Mouse (Mus musculus) CH12.LX (cell line): Measurements from ENCODE around the gene Fggy.

ENCODE experiments used
- BHLHE40 ChIP-seq: IDR thresholded peaks from 2 replicates; pipeline ENCODE4 v1.6.1; 2011; ENCODE audit warnings: mild to moderate bottlenecking, low read depth, low read length, improper control_type of control experiment
- CTCF ChIP-seq, 2 experiments: IDR thresholded peaks in 1 of 2; conservative IDR thresholded peaks in 1 of 2; 2 replicates each; pipeline ENCODE4 v1.5.1; 2011 to 2012; ENCODE audit warnings: low read depth in 2 of 2, low read length in 2 of 2, improper control_type of control experiment in 1 of 2, inconsistent platforms in 1 of 2, mild to moderate bottlenecking in 1 of 2, moderate library complexity in 1 of 2
- ELF1 ChIP-seq: IDR thresholded peaks from 2 replicates; pipeline ENCODE4 v1.6.1; 2014; ENCODE audit warnings: low read depth, mild to moderate bottlenecking, inconsistent platforms, low read length, improper control_type of control experiment
- EP300 ChIP-seq: IDR thresholded peaks from 2 replicates; pipeline ENCODE4 v1.6.1; 2011; ENCODE audit warnings: low read length, improper control_type of control experiment
- NRF1 ChIP-seq: IDR thresholded peaks from 2 replicates; pipeline ENCODE4 v1.6.1; 2014; ENCODE audit warnings: low read depth, mild to moderate bottlenecking, inconsistent platforms, low read length, improper control_type of control experiment, moderate library complexity
- RCOR1 ChIP-seq: conservative IDR thresholded peaks from 2 replicates; pipeline ENCODE4 v1.6.1; 2012; ENCODE audit warnings: low read depth, mild to moderate bottlenecking, inconsistent platforms, low read length, improper control_type of control experiment
- ZMIZ1 ChIP-seq: IDR thresholded peaks from 2 replicates; pipeline ENCODE4 v1.6.1; 2012; ENCODE audit warnings: low read depth, mild to moderate bottlenecking, inconsistent platforms, low read length, improper control_type of control experiment

DNA sequence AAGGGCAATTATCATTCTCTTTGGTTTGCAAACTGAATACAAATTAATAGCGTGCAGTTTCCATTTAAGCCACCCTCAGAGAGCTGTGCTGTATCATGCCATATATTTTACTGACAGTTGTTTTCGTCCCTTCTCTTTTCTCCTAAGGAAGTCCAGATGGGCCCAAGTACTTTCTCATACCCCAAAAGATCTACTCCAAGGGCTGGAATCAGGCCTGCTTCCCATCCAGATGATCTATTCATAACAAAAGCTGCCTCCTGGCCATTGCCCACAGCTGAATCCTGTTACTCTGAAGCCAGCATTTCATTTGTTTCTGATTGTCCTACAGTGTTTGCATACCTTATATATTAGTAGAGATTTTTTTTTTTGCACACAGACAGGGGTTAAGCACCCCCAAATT, 231.6 kb downstream of the Fggy start:
- TF ChIP-seq NRF1 (no peak), ELF1 (no peak), BHLHE40 (no peak), RCOR1 (no peak), CTCF (conservative IDR thresholded peaks at IDR 0.05 in 1 of 2, IDR thresholded peaks at IDR 0.05 in 1 of 2; ENCODE audit: low read depth in 2 of 2, low read length in 2 of 2) (no peak), EP300 (no peak), ZMIZ1 (no peak)
